Mouse (Mus musculus) heart, embryonic 13.5 days (tissue): ENCODE measurements around the gene Btnl1. TPM values are rescaled to one million over a fixed set of nuclear protein-coding genes. Genes with fewer than 3 reads are reported as not detected.

ENCODE experiments used
- ATAC-seq: fragments of 200-750 bp; cut with Nextera tagmentation; 2 replicates; pipeline ENCODE4 v1.8.0; 2017; ENCODE audit warnings: moderate TSS enrichment; ENCODE audit not compliant: insufficient number of reproducible peaks, low FRiP score, low TSS enrichment; ENCODE audit errors: extremely low read depth
- H3K27ac ChIP-seq: fragments of 300-500 bp; sonication (generic); replicated peaks from 2 replicates; pipeline ENCODE4 v1.5.1; 2015; ENCODE audit warnings: moderate library complexity, mild to moderate bottlenecking, inconsistent platforms
- H3K27me3 ChIP-seq: fragments of 300-500 bp; sonication (generic); replicated peaks from 2 replicates; pipeline ENCODE4 v1.6.1; 2015; ENCODE audit warnings: mild to moderate bottlenecking, inconsistent platforms
- H3K36me3 ChIP-seq: fragments of 300-500 bp; sonication (generic); 2 replicates; pipeline ENCODE4 v1.6.1; 2015; ENCODE audit warnings: mild to moderate bottlenecking, inconsistent platforms
- H3K4me1 ChIP-seq: fragments of 300-500 bp; sonication (generic); 2 replicates; pipeline ENCODE4 v1.6.1; 2015; ENCODE audit warnings: inconsistent platforms
- H3K4me2 ChIP-seq: fragments of 300-500 bp; sonication (generic); 2 replicates; pipeline ENCODE4 v1.6.1; 2015; ENCODE audit warnings: inconsistent platforms, mild to moderate bottlenecking, moderate library complexity
- H3K4me3 ChIP-seq: fragments of 300-500 bp; sonication (generic); 2 replicates; pipeline ENCODE4 v1.5.1; 2015; ENCODE audit warnings: moderate library complexity, mild to moderate bottlenecking, inconsistent platforms
- H3K9ac ChIP-seq: fragments of 300-500 bp; sonication (generic); 2 replicates; pipeline ENCODE4 v1.6.1; 2015; ENCODE audit warnings: inconsistent platforms, mild to moderate bottlenecking, moderate library complexity
- H3K9me3 ChIP-seq: fragments of 300-500 bp; sonication (generic); 2 replicates; pipeline ENCODE4 v1.6.1; 2016; ENCODE audit warnings: inconsistent platforms
- WGBS: fragments of 180-500 bp; shearing (Covaris S2); methylation state at CpG from one replicate; pipeline ENCODE4 v1.1.7; 2015; ENCODE audit warnings: mixed read lengths; 5-methylcytosine and 5-hydroxymethylcytosine counted together
- polyA plus RNA-seq: library from polyadenylated mRNA; unstranded; fragments of >200 nt; fragmentation: Nextera tagmentation; extraction: Ambion mirVana; gene quantifications from 2 replicates; pipeline ENCODE4 v1.2.1, GENCODE M21; 2015

Btnl1 gene
- not detected in 2 replicates for polyA plus RNA-seq

DNA sequence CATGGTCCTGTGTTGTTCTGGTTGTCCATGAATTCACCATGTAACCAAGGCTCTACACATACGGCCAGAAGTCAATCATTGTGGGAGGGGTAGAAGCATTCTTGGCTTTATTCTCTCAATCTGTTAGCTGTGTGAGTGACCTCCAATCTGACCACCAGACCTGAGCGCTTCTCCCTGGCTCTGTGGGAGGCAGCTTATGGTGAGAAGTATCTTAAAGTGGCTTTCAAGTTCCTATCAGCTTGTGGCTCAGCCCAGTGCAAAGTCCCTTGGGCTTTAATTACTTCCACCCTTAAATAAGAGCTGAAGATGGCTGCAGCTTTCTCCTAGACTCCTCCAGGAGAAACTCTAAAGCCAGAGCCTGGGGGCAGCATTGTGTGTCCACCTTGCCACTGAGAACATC, at the start of gene Btnl1:
Btnl1 (plus strand) TSS at position 286 of the 400 bp plus-strand sequence.
- Histone ChIP-seq H3K4me3 (no peak within 1 kb of the TSS), H3K36me3 (no peaks in the 10 kb centered on the region), H3K27me3 (peaks cover 21% of the 10 kb centered on the region), H3K9ac (no peak within 1 kb of the TSS), H3K4me1 (no peaks in the 10 kb centered on the region), H3K9me3 (no peaks in the 10 kb centered on the region), H3K4me2 (no peak within 1 kb of the TSS), H3K27ac (no peak within 1 kb of the TSS)
- 58% methylated on average over 2 of the region's 2 CpGs for WGBS
- ATAC-seq = no peak

DNA sequence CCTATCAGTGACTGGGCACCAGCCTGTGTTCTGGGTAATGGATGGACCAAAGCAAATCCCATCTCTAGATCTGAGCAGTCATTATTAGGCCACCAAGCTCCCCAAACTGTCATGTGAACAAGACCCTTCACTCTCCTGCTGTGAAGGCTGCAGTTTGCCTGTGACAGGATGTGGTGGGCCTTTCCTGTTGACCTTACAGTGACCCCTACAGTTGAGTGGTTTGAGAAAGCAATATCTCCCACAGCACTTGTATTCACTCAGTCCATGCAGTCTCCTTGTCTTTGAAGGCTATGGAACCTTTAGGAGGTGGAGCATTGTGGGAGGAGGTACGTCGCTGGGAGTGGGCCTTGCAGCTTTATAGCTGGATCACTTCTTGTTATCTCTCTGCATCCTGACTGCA, 47.1 kb upstream of the Btnl1 start:
- no peak overlapping the region for H3K9ac ChIP-seq
- no peak overlapping the region for H3K4me3 ChIP-seq
- no peaks in the 10 kb centered on the region for H3K9me3 ChIP-seq
- H3K4me1 ChIP-seq = no peaks in the 10 kb centered on the region
- peaks cover 10% of the 10 kb centered on the region for H3K27me3 ChIP-seq
- WGBS = 59% methylated on average over 2 of the region's 2 CpGs
- H3K27ac ChIP-seq = no peak overlapping the region
- H3K36me3 ChIP-seq = no peaks in the 10 kb centered on the region
- no peak for ATAC-seq
- H3K4me2 ChIP-seq = no peak overlapping the region

DNA sequence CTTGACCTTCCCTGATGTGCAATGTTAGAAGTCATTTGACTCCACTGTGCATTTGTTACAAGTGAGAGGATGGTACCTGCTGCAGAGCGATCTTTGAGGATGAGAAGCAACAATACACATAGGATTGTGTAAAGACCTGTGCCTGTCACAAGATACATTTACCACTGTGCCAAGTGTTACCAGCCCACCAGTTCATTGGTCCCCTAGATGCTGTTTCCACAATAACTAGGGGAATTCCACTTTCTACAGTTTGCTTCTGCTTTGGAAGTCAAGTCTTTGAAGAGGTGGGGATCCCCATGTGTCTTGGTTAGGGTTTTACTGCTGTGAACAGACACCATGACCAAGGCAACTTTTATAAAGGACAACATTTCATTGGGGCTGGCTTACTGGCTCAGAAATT, 45.7 kb upstream of the Btnl1 start:
- H3K4me1 ChIP-seq = no peaks in the 10 kb centered on the region
- H3K36me3 ChIP-seq = no peaks in the 10 kb centered on the region
- H3K27me3 ChIP-seq = peaks cover 17% of the 10 kb centered on the region; the same call in 1 of the 2 replicates
- no peak overlapping the region for H3K27ac ChIP-seq
- 91% methylated on average over 1 of the region's 1 CpGs for WGBS
- H3K9me3 ChIP-seq = no peaks in the 10 kb centered on the region
- no peak overlapping the region for H3K9ac ChIP-seq
- no peak overlapping the region for H3K4me3 ChIP-seq
- no peak overlapping the region for H3K4me2 ChIP-seq
- no peak for ATAC-seq

DNA sequence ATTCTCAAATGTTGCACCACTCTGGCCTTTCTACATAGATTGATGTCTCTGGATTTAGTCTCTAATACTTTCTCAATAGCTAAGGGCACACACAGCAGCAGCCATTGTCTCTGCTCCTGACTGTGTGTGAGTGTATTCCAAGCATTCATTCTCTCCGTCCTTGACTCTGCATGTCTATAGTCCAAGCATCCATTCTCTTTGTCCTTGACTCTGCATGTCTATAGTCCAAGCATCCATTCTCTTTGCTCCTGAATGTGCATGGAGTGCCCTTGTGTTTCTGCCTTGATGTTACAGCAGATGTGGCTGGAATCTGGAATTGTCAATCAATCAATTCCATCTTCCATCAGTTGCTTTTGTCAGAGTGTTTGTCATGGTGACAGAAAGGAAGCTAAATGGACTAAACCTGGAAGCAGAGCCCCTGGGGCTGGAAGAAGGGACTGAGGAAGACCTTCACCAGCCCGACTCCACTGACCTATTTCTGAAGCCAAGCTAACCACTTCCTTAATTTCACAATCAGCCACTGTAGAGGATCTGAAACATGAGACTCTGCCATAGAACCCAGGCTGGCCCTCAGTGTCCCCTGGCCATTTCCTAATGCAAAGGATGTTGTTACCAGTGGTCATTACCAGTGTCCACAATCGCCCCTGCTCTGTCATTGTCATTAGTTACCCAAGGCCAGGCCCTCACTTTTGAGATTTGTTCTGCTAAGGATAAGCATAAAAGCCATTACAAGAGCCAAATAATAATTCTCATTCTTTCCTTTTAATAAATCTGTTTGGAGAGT, 36.1 kb upstream of the Btnl1 start:
- Histone ChIP-seq H3K9me3 (no peaks in the 10 kb centered on the region), H3K27ac (no peak overlapping the region), H3K9ac (no peak overlapping the region), H3K36me3 (no peaks in the 10 kb centered on the region), H3K4me3 (no peak overlapping the region), H3K4me1 (no peaks in the 10 kb centered on the region), H3K4me2 (no peak overlapping the region), H3K27me3 (peaks cover 32% of the 10 kb centered on the region)
- no peak for ATAC-seq
- 47% methylated on average over 3 of the region's 3 CpGs for WGBS

DNA sequence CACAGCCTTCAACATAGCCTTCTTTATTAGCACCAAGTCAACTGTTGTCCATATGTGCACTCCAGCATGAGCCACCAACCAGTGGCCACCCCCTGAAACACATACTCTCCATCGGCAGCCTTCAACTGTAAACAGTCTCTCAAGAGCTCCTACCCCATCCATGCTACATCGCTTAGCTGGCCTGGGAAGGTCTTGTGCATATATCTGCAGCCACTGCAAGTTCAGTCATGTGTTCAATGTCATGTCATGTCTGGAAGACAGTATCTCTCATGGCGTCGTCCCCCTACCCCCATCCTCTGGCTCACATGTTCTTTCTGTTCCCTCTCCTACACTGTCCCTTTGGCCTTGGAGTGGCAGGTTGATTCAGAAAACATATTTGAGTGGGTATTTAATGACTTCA, 32.0 kb upstream of the Btnl1 start:
- H3K4me1 ChIP-seq = no peaks in the 10 kb centered on the region
- no peaks in the 10 kb centered on the region for H3K36me3 ChIP-seq
- H3K27me3 ChIP-seq = peaks cover 29% of the 10 kb centered on the region
- WGBS = 79% methylated on average over 4 of the region's 4 CpGs
- ATAC-seq = no peak
- H3K27ac ChIP-seq = no peak overlapping the region
- H3K9me3 ChIP-seq = no peaks in the 10 kb centered on the region
- H3K4me2 ChIP-seq = no peak overlapping the region
- no peak overlapping the region for H3K9ac ChIP-seq
- no peak overlapping the region for H3K4me3 ChIP-seq

DNA sequence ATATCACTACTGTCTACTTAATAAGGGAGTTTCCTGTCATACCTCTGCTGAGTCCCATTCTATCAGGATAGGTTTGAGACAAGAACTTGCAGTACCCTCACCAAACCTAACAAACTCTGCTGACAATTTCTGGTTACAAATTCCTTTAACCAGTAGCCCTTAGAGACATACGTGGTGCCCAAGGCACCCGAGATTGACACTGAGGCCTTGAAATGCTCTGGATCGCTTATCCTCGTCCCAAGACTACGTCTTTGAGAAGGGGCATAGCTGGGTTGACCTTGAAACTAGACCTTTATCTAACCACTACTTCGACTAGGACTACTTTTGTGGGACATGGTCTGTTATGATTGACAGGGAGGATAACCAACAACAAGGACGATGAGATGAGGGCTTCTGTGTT, 31.4 kb upstream of the Btnl1 start:
- no peak overlapping the region for H3K4me3 ChIP-seq
- no peak overlapping the region for H3K4me2 ChIP-seq
- no peaks in the 10 kb centered on the region for H3K36me3 ChIP-seq
- 78% methylated on average over 7 of the region's 7 CpGs for WGBS
- no peaks in the 10 kb centered on the region for H3K9me3 ChIP-seq
- no peak overlapping the region for H3K27ac ChIP-seq
- no peak overlapping the region for H3K9ac ChIP-seq
- ATAC-seq = no peak
- H3K27me3 ChIP-seq = peaks cover 32% of the 10 kb centered on the region
- no peaks in the 10 kb centered on the region for H3K4me1 ChIP-seq

DNA sequence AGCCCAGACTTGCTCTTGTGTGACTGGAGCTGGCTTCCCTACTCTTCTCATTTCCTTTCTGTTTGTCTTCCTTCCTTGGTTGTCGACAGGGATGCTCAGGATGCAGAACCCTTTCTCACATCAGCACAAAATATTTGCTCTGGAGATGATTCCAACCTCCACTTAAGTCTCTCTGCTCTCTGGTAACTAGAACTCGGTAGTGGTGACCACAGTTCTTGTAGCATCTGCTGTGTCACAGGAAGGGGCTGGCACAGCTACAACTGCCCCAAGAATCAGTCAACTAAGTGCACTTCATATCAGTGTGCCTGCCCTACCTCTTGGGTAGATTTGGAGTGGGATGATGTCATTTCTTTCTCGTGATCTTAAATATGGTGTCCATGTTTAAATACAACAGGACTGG, 30.9 kb upstream of the Btnl1 start:
- no peak overlapping the region for H3K9ac ChIP-seq
- H3K36me3 ChIP-seq = no peaks in the 10 kb centered on the region
- no peaks in the 10 kb centered on the region for H3K4me1 ChIP-seq
- no peak for ATAC-seq
- no peaks in the 10 kb centered on the region for H3K9me3 ChIP-seq
- no peak overlapping the region for H3K4me3 ChIP-seq
- 49% methylated on average over 3 of the region's 3 CpGs for WGBS
- peaks cover 28% of the 10 kb centered on the region for H3K27me3 ChIP-seq
- no peak overlapping the region for H3K4me2 ChIP-seq
- no peak overlapping the region for H3K27ac ChIP-seq

DNA sequence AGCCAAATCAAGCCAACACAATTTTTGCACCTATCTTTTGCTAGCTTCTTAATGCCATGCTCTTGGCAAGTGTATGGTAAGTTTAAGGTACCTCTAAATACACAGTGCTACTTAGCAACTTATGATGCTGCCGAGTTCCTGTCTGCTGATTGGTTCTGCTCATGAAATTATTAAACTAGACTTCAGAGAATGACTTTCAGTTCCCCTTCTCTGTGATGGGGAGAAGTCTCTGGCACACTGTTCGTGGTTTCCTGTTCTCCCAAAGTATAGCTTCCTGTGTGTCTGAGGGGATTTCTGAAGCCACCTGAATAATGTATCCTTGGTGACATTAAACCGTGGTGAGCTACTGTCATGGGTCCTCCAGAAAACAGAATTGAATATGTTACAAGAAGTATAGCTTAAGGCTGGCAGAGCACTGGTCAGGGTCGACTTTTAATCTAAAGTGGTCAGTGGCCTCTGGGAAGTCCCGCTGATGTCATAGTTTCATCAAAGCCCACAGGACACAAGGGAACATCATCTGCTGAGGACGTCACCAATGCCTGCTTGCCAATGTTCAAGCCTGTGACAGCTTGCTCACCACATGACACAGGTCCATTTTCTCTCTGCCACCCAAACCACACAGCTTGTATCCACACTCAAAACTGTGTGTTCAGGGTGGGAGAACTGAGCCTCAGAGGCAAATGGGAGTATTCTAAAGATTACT, 29.2 kb upstream of the Btnl1 start:
- no peaks in the 10 kb centered on the region for H3K9me3 ChIP-seq
- no peak overlapping the region for H3K27ac ChIP-seq
- no peaks in the 10 kb centered on the region for H3K36me3 ChIP-seq
- no peaks in the 10 kb centered on the region for H3K4me1 ChIP-seq
- peaks cover 24% of the 10 kb centered on the region for H3K27me3 ChIP-seq
- H3K4me2 ChIP-seq = no peak overlapping the region
- 55% methylated on average over 6 of the region's 6 CpGs for WGBS
- no peak overlapping the region for H3K9ac ChIP-seq
- no peak for ATAC-seq
- H3K4me3 ChIP-seq = no peak overlapping the region

DNA sequence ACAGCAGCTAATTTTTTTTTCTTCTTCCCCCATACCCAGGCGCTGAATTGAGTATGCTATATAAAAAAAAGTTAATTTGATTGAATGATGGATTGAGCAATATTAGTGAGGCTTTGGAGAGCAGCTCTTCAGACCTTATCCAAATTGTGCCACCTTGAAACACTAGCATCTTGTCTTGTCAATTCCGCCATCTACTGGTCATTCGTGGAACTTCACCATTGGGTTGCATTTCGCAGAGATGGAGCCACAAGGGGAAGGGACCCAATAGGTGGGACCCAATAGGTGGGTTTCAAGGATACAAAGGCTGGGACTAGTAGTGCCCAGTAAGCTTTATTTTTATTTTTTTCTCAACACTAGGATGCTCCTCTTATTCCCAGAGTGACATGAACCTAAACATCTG, 27.5 kb upstream of the Btnl1 start:
- H3K9me3 ChIP-seq = no peaks in the 10 kb centered on the region
- ATAC-seq = no peak
- WGBS = 8% methylated on average over 4 of the region's 4 CpGs

GRCm38 (mm10) chr17:34354539-34354938, 22.4 kb upstream of the Btnl1 start, which contains the start of gene Btnl2:
TSS of gene Btnl2 (plus strand) at chr17:34354822.
- Histone ChIP-seq H3K27ac (no peak within 1 kb of the TSS), H3K9ac (no peak within 1 kb of the TSS), H3K27me3 (peaks cover 12% of the 10 kb centered on the region), H3K4me2 (no peak within 1 kb of the TSS), H3K4me3 (no peak within 1 kb of the TSS), H3K4me1 (no peaks in the 10 kb centered on the region), H3K9me3 (no peaks in the 10 kb centered on the region), H3K36me3 (no peaks in the 10 kb centered on the region)
- 74% methylated on average over 5 of the region's 5 CpGs for WGBS
- ATAC-seq = no peak

More for the DNA sequence above, 27.5 kb upstream of the Btnl1 start:
- Histone ChIP-seq H3K4me1 (no peaks in the 10 kb centered on the region), H3K36me3 (no peaks in the 10 kb centered on the region), H3K27ac (no peak overlapping the region), H3K9ac (no peak overlapping the region), H3K4me3 (no peak overlapping the region), H3K27me3 (peaks cover 20% of the 10 kb centered on the region), H3K4me2 (no peak overlapping the region)

DNA sequence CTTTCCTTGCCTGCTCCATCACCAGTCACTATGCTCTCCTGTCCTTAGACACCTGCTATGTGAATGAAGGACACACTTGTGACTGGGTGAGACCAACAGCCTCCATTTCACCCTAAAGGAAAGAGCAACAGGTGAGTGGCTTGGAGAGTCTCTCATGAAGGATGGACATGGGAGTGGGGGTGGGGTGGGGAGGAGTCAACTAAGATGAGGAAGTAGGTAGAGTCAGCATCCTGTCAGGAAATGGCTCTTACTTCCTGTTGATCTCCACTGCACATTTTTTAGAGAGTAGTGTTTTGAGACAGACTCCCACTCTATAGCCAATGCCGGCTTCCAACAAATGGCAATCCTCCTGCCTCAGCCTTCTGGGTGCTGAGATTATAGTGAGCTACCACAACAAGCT, 22.0 kb upstream of the Btnl1 start:
- Histone ChIP-seq H3K9ac (no peak overlapping the region), H3K27ac (no peak overlapping the region), H3K27me3 (peaks cover 8% of the 10 kb centered on the region), H3K4me3 (no peak overlapping the region), H3K9me3 (no peaks in the 10 kb centered on the region), H3K4me2 (no peak overlapping the region), H3K36me3 (no peaks in the 10 kb centered on the region), H3K4me1 (no peaks in the 10 kb centered on the region)
- no peak for ATAC-seq
- WGBS = 65% methylated on average over 1 of the region's 1 CpGs
